Mouse (Mus musculus) 3T3-L1 (cell line): Measurements from ENCODE around the gene Exo1.

ENCODE experiments used
- DNase-seq: peaks from one replicate; pipeline ENCODE4 v3.0.0-alpha.2; 2015; ENCODE audit warnings: low read depth, low spot score

Gene Exo1

DNA sequence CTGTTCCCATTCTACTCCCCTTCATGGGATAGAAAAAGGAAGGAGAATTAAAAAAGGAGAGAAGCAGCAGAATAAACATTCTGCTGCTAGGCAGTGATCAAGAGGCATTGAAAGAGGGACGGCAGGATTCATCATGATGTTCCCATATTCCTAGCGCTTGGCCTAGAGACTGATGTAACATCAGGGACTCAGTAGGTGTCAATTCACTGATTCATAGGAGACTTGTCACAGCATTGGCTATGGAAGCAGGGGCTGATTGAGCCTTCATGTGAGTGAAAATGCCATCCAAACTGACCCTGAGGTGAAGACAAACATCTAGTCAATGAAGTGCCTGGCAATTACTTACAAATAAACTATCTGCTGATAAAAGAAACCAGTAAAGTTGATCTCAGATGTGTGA is 70.5 kb downstream of the Exo1 start:
- DNase-seq, result no peak

DNA sequence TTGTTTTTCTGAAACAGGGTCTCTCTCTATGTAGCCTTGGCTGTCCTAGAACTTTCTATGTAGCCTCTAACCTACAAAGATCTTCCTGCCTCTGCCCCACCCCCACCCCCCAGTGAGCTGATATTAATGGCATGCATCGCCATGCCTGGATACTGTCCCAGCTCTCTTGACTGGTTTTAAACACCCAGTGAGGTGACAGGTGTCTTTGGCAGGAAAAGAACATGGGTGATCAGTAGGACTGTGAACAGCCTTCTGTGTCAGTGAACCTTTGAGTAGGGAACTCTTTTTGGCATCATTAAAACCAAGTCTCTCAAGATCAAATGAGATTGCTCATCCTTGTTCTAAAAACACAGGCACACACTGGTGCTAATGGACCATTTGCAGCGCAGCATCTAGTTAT is 81.4 kb downstream of the Exo1 start:
- DNase-seq, result no peak
